Mouse (Mus musculus): ENCODE data around the gene Atat1.

Atat1 gene

GRCm38 (mm10) chr17:35917463-35918251, 7.8 kb upstream of the Atat1 start:
- peak; percentile 84 for DNase-seq (ENCODE audit: low read depth, low spot score)

DNA sequence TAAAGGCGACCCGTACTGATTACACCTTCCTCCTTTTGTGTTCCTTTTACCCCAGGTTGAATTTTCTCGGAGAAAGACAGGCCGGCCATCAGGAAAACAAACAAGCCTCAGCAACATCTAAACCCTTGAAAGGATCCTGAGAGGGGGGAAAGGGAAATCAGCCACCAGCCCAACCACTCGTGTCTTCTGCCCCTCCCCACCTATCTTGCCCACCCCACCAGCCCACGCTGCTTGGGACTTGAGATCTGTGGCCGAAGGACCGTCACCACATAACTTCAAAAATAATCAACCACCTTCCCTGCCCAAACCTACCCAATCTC, 7.2 kb upstream of the Atat1 start:
- DNase-seq (ENCODE audit: low read depth, low spot score), result peak; percentile 45

DNA sequence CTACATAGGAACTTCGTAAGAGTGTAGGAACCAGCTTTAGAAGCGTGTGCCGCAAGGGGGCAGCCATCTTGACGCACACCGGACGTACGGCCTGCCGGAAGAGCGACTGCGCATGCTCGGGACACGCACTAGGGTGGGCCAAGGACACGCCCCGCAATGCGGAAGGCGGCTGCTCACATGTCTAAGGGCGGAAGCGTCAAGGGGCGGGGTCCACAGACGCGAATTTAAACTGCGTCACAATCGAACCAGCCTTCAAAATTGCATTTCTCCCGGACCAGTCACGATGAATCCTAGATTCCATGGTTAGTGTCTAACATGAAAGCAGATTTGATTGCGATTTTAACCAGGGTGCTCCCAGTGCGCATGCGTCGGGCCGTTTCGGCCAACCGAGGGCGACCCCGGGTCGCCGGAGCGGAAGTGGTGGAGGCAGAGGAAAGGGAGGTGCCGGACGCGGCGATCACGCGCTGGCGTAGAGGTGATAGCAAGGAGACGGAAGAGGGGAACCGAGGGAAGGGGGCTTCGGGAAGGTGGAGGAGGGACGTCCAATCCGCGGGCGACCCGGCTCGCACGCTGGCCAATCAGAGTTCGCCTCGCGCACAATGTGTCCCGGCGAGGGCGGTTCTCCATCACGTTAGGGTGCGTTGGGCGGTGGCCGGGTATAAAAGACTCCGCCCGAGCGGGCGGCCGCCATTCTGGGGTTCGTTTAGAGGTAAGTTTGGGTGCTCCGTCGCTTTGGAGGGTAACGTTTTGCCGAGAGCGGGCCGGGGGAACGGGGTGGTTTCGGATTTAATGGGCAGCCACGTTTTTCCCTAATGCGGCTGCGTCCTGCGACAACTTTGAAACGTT, 6.6 kb upstream of the Atat1 start, which contains the start of the genes Mrps18b and Ppp1r10:
Gene Mrps18b (minus strand): TSS at position 93 of the 846 bp plus-strand sequence.
Gene Ppp1r10 (plus strand): TSS at position 138 of the 846 bp plus-strand sequence.
- DNase-seq (ENCODE audit: low read depth, low spot score), result peak; percentile 100

DNA sequence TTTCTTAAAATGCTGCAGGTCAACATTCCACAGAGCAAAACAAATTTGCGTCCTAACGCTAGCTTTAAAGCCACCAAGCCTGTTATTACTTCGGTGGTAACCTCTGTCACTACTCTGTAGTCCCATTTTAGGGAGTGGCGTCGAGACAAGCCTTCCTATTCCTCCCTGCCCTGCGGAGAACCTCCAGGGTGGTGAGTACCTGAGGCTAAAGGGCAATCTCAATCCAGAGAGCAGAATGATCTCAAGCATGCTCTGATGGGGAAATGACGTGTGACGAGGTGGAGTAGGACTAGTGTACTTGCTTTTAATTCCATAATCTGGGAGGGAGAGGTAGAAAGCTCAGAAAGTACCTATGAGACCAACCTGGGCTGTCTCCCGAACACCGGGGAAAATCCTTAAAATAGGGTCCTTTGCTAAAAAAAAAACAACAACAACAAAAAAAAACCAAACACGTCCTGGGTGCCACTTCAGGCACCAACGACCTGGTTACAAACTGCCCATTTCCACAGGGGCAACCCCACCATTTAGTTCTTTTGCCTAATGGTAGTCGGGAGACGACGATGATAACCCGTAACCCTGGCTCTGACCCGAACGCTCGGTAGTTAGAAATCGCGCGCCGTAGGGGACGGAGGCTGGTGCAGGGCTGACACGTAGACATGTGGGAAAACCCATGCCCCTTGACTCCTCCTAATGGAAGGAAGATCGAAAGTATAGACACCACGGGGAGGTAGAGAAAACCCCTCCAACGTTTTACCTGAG, 5.8 kb upstream of the Atat1 start:
- DNase-seq (ENCODE audit: low read depth, low spot score), result peak; percentile 57

- no peak for DNase-seq (ENCODE audit: low read depth, low spot score)
These were observed 5.1 kb upstream of the Atat1 start for GRCm38 (mm10) chr17:35914975-35915374.

- no peak for DNase-seq (ENCODE audit: low read depth, low spot score)
These were observed 523 bp downstream of the Atat1 start for GRCm38 (mm10) chr17:35909186-35909918.

DNA sequence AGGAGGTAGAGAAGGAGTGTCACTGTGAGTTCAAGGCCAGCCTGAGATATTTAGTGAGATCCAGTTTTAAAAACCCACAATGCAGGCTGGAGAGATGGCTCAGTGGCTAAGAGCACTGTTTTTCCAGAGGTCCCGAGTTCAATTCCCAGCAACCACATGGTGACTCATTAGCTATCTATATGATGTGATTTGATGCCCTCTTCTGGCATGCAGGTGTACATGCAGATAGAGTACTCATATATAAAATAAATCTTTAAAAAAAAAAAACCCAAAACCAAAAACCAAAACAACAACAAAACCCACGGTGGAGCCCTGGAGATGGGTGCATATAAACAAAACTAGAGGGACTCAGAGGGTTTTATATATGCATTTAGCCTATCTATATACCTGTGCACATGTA, 2.3 kb downstream of the Atat1 start:
- DNase-seq (ENCODE audit: low read depth, low spot score), result no peak

GRCm38 (mm10) chr17:35905587-35905986, 4.3 kb downstream of the Atat1 start:
- DNase-seq (ENCODE audit: low read depth, low spot score), result no peak

DNA sequence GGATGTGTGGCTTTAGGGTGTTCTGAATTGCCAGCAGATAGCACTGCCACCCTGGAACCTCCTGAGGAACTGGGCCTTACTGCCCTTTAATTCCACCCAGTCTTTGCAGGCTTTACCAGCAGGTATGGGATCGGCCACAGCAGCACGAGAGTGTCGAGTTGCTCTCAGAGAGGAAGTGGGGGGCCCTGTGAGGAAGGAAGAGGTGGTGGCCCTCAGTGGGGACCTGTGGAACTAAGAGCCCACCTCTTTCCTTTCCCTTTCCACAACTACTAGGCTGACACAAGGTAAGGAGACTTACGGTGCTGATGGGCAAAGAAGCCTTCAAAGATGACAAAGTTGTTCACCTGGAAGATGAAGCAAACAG, 5.9 kb downstream of the Atat1 start:
- no peak for DNase-seq (ENCODE audit: low read depth, low spot score)

GRCm38 (mm10) chr17:35903343-35903991, 6.4 kb downstream of the Atat1 start:
- DNase-seq (ENCODE audit: low read depth, low spot score), result no peak

DNA sequence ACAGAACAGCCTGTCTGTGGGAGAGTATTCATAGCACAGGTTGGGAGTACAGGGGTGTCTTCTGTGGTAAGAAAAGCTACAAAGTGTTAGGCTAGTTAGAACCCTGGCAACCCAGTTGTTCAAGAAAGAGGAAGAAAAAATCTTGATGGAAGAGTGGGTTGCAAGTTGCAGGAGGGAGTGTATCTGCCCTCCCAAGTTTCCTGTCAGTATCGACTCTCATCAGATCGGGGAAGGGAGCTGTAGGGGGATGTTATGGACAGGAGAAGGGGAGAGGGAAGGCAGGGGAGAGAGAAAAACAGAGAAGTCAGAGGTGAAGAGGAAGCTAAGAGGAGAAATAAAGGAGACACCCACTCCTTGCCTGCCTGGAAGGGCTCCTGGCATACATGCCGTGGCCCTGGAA, 9.2 kb downstream of the Atat1 start:
- no peak for DNase-seq (ENCODE audit: low read depth, low spot score)

DNA sequence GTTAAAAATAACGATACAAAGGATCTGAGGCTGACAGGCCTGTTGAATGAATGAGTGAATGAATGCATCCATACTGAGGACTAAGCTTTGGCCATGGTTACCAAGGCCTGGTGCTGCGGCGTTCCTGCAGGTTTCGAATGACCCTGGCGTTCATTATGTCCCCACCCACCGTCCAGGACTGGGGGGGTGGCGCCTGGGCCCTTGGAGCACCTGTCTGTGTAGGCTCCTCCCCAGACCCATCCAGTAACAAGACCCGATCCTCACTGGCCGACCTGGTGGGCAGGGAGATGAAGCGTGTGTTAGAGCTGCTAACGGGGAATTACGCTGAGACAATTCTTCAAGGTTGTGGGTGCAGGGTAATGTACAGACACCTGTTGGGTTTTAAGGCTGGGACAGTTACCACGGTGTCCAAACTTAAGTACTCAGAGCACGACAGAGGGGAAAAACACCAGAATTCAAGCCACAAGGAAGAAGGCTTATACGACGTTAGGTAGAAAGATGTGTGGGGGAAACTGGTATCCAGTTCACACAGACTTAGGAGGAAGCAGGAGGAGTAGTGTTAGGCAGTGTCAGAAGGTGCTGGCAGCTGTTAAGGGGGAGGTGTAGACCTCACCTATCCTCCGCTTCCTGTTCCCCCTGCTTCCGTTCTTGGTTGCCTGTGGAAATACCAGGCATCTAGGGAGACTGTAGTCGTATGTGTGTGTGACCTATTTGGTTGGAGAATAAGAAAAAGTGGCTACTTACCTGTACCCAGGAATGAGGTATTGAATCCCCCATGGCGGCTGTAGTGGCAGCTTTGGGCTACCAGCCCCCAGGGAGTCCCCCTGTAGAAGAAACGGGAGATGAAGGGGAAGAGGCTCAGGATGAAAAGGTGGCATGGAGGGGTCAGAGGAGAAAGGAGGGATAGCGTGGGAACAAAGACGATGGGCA, 12.0 kb downstream of the Atat1 start:
- DNase-seq (ENCODE audit: low read depth, low spot score), result peak; percentile 72

DNA sequence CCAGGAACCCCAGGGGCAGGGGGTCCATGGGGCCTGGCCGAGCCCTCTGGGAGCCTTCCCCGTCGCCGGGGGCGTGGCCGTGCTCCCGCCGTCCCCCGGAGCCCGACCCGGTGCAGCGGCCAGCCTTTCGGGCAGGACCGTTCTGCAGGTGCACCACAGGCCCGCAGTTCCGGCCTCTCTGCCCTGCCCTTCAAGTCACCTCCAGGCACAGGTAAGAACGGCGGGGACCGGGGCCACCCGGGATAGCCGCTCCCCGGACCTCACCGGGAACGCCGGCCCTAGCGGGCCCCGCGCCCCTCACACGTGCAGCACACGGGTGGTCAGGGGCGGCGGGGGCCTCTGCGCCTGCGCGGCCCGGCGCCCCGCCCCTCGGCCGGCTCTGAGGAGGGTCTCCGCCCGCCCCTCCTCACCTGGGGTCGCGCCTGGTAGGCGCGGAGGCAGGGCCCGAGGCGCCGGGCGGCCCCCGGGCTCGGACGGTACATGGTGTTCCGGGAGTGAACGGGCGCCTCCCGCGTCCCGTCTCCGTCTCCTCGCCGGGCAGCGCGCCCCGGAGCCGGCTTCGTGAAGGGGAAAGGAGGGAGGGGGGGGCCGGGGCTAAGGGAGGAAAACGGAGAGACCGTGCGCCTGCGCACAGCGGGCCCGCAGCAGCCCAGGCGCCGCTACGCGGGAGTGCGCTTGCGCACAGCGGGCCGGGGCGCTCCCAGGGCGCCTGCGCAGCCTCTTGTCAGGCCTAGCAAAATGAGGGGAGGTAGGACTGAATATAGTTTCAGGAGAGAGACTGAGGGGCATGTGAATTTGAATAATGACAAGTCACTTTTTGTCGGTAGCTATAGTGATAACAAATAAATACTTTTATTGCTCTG, 12.9 kb downstream of the Atat1 start, which contains the start of gene 2310061I04Rik:
Gene 2310061I04Rik (minus strand): TSS at position 651 of the 863 bp plus-strand sequence.
- peak; percentile 97 for DNase-seq (ENCODE audit: low read depth, low spot score)

- peak; percentile 91 for DNase-seq (ENCODE audit: low read depth, low spot score)
These were observed 22.1 kb downstream of the Atat1 start for GRCm38 (mm10) chr17:35887725-35888124.

DNA sequence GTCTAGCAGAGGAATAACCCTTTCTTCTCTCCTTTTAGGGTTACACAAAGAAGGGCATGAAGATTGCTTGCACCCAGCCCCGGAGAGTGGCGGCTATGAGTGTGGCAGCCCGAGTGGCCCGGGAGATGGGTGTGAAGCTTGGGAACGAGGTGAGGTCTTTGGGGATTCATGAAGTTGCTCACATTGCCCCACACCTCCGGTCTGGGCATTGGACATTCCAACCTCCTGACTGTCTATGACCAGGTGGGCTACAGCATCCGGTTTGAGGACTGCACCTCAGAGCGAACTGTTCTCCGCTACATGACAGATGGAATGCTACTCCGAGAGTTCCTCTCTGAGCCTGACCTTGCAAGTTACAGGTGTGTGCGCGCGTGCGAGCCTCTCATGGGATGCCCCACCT, 26.1 kb downstream of the Atat1 start:
- no peak for DNase-seq (ENCODE audit: low read depth, low spot score)

DNA sequence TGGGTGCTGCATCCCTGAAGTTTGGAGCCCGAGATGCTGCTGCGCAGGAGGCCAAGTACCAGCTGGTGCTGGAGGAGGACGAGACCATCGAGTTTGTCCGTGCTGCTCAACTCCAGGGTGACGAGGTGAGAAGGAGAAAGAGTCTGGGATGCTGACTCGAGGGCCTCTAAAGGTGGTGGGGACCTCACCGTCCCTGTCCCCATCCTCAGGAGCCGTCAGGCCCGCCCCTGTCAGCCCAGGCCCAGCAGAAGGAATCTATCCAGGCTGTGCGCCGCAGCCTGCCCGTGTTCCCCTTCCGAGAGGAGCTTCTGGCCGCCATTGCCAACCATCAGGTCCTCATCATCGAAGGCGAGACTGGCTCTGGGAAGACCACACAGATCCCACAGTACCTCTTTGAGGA, 27.0 kb downstream of the Atat1 start:
- DNase-seq (ENCODE audit: low read depth, low spot score), result no peak

- DNase-seq (ENCODE audit: low read depth, low spot score), result peak; percentile 98
These were observed 30.4 kb downstream of the Atat1 start, which contains the start of gene Dhx16 for GRCm38 (mm10) chr17:35879245-35880057. Dhx16 (plus strand) TSS chr17:35879819.

DNA sequence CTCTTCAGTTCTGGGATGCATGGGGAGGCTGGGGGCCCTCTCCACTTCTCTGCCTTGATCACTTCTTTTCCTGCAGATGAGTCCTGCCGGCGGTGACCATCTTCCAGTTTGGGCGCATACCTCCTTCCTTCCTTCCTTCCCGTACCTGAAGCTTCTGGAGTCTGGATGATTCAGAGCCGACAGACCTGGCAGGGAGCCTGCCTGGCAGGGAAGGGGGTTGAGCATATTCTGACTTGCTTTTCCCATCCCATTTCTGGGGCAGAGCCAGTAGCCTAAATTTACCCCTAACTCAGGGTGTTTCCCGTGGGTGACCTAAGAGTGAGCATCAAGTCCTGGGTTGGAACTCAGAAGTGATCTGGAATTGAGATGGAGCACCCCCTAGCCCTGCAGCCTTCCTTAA, 35.2 kb downstream of the Atat1 start:
- no peak for DNase-seq (ENCODE audit: low read depth, low spot score)

All from ZHBTc4 (cell line).